23 mouse cellular contexts compared by ENCODE assay signal in genomic region chr1:66459394-66459793, GRCm38 (mm10). TPM values are rescaled to one million over a fixed set of nuclear protein-coding genes. Genes with fewer than 3 reads are reported as not detected.
A peak's percentile ranks its signal among the peaks of the same experiment; 100 is the strongest.
DNase-seq lines count a peak whose midpoint lies in the region; ATAC-seq and TF ChIP-seq lines count a peak whose summit lies in the region.
"Had no signal": no experiment of that assay in that cellular context is flagged by ENCODE, and none has a peak within 500 bp of the region (broad histone marks: within the 10 kb centered on the region; RNA-seq: fewer than 3 reads in every experiment).

No protein-coding gene starts in this region.

- no peak overlapping the region for H3K4me2 ChIP-seq in lung, embryonic 16.5 days (ENCODE audit: low read depth, low read length)
- H3K4me2 ChIP-seq: embryonic facial prominence, embryonic 13.5 days; embryonic facial prominence, embryonic 15.5 days; forebrain, embryonic 12.5 days had no signal

- DNase-seq in lung, adult 2 months, result no peak
- peak; percentile 4 for DNase-seq in lung, postnatal 10 days
- no peak for DNase-seq in lung, postnatal 4 days
- peak; percentile 1 for DNase-seq in lung, postnatal 36 days
- DNase-seq in left cerebral cortex, adult 9 months (ENCODE audit: low spot score in 2 of 2), result no peak
- DNase-seq: adrenal gland, adult 2 months; adrenal gland, postnatal 10 days; adrenal gland, postnatal 25 days; cerebellum, adult 11 months; cerebellum, adult 18-20 months; cerebellum, adult 8-10 months; cerebellum, adult 9-11 months; cerebellum, postnatal 14 days; cerebellum, postnatal 36 days; embryo, embryonic 11 days had no signal

- H3K9me3 ChIP-seq in lung, embryonic 16.5 days (ENCODE audit: control insufficient read depth, low read length), result no peaks in the 10 kb centered on the region
- H3K9me3 ChIP-seq: embryonic facial prominence, embryonic 13.5 days; embryonic facial prominence, embryonic 15.5 days; forebrain, embryonic 10.5 days had no signal

- ATAC-seq in lung, embryonic 16.5 days (ENCODE audit: low read depth), result peak; percentile 75
- ATAC-seq: forebrain, embryonic 14.5 days had no signal

- 0 out of 2 replicates have a peak, but pooled peaks cover 3% of the 10 kb centered on the region for H3K4me1 ChIP-seq in lung, embryonic 16.5 days (replicated peaks; ENCODE audit: control insufficient read depth, insufficient read depth, low read length)
- H3K4me1 ChIP-seq in lung, adult 2 months (ENCODE audit: control insufficient read depth, insufficient read depth, low read length), result no peaks in the 10 kb centered on the region; the same call in 1 of the 2 replicates
- H3K4me1 ChIP-seq: embryonic facial prominence, embryonic 13.5 days; embryonic facial prominence, embryonic 15.5 days; forebrain, embryonic 12.5 days had no signal

- H3K36me3 ChIP-seq in lung, embryonic 16.5 days (ENCODE audit: control insufficient read depth, insufficient read depth, low read length), result no peaks in the 10 kb centered on the region
- H3K36me3 ChIP-seq: embryonic facial prominence, embryonic 13.5 days; embryonic facial prominence, embryonic 15.5 days; forebrain, embryonic 10.5 days; forebrain, embryonic 12.5 days had no signal

- no peak overlapping the region for H3K4me3 ChIP-seq in lung, embryonic 16.5 days (ENCODE audit: low read length)
- H3K4me3 ChIP-seq in lung, adult 2 months (replicated peaks; ENCODE audit: extremely low read depth, low read depth, low read length), result no peak overlapping the region
- H3K4me3 ChIP-seq: embryonic facial prominence, embryonic 13.5 days; embryonic facial prominence, embryonic 15.5 days; erythroblast, embryonic 14.5 days; forebrain, embryonic 10.5 days; forebrain, embryonic 12.5 days had no signal

- H3K27me3 ChIP-seq in lung, embryonic 16.5 days (ENCODE audit: control insufficient read depth, insufficient read depth, low read depth, low read length), result no peaks in the 10 kb centered on the region
- H3K27me3 ChIP-seq: embryonic facial prominence, embryonic 13.5 days; embryonic facial prominence, embryonic 15.5 days; forebrain, embryonic 12.5 days had no signal

- no peak overlapping the region for H3K9ac ChIP-seq in lung, embryonic 16.5 days (ENCODE audit: low read length)
- H3K9ac ChIP-seq: embryonic facial prominence, embryonic 13.5 days; embryonic facial prominence, embryonic 15.5 days; forebrain, embryonic 12.5 days had no signal

- TF ChIP-seq CTCF in lung, adult 2 months (IDR thresholded peaks at IDR 0.05; ENCODE audit: insufficient read depth, low read length), result no peak

- TF ChIP-seq POLR2A in lung, adult 2 months (IDR thresholded peaks at IDR 0.05; ENCODE audit: borderline replicate concordance, extremely low read depth, low read depth, low read length), result no peak

- no peak overlapping the region for H3K27ac ChIP-seq in lung, embryonic 16.5 days (ENCODE audit: low read length)
- H3K27ac ChIP-seq: embryonic facial prominence, embryonic 13.5 days; embryonic facial prominence, embryonic 15.5 days; forebrain, embryonic 10.5 days; forebrain, embryonic 12.5 days had no signal

- 46% methylated on average over 3 of the region's 3 CpGs for WGBS in lung, embryonic 16.5 days
- WGBS in lung, adult 2 months, result 43% methylated on average over 3 of the region's 3 CpGs

RNA-seq across cellular contexts. Expression of gene Unc80, which starts 8.8 kb away (rescaled TPM):
- polyA plus RNA-seq in lung, embryonic 16.5 days (2015; fragmentation: Nextera tagmentation; extraction: Ambion mirVana), result 0.51 and 0.77 TPM in 2 replicates
- 0.16 and 0.20 TPM in 2 replicates for polyA plus RNA-seq in lung, adult 2 months (2012; rRNA removed)
- polyA plus RNA-seq: C2C12; erythroblast, embryonic 14.5 days had no signal

Comparison
In these comparisons a context has a peak if more than half of its experiments do, and no peak if none do; other contexts are left out.
1. DNase-seq: peak in lung, postnatal 10 days (single experiment) and lung, postnatal 36 days (single experiment); none in lung, adult 2 months (single experiment), lung, postnatal 4 days (0 of 2) and left cerebral cortex, adult 9 months (0 of 2).